Mouse (Mus musculus) embryo, embryonic 10.5 days (tissue): Measurements from ENCODE around the gene Olfr1111.
"Not testable (repeated sequence)": the region's sequence is repeated elsewhere in the genome, so short reads cannot be mapped to it uniquely, and the experiment has no call there.

Source experiments
- DNase-seq: peaks from one replicate; pipeline ENCODE4 v3.0.0-alpha.2; 2015; ENCODE audit warnings: low spot score

The Olfr1111 gene

GRCm38 (mm10) chr2:87152524-87152923, at the start of gene Olfr1111:
Olfr1111 (minus strand) TSS chr2:87152624.
- DNase-seq = no peak

GRCm38 (mm10) chr2:87187498-87187897, 35.1 kb upstream of the Olfr1111 start, which contains the start of gene Olfr1112:
Olfr1112 (plus strand) TSS chr2:87187798.
- no peak for DNase-seq

- not testable (repeated sequence) for DNase-seq
These were observed 15.3 kb upstream of the Olfr1111 start for GRCm38 (mm10) chr2:87167731-87168130.

GRCm38 (mm10) chr2:87140200-87140599, 12.2 kb downstream of the Olfr1111 start, which contains the start of gene Olfr1110:
Olfr1110 (minus strand) TSS chr2:87140300.
- no peak for DNase-seq

GRCm38 (mm10) chr2:87114467-87114866, 38.0 kb downstream of the Olfr1111 start, which contains the start of gene Olfr259:
Olfr259 (minus strand) TSS chr2:87114567.
- no peak for DNase-seq
